Mouse (Mus musculus): ENCODE measurements around the gene Sbno2. TPM values are rescaled to one million over a fixed set of nuclear protein-coding genes. Genes with fewer than 3 reads are reported as not detected.

Sbno2 gene
- polyA plus RNA-seq, 1 experiment from 2014 or later: 17.2 TPM

DNA sequence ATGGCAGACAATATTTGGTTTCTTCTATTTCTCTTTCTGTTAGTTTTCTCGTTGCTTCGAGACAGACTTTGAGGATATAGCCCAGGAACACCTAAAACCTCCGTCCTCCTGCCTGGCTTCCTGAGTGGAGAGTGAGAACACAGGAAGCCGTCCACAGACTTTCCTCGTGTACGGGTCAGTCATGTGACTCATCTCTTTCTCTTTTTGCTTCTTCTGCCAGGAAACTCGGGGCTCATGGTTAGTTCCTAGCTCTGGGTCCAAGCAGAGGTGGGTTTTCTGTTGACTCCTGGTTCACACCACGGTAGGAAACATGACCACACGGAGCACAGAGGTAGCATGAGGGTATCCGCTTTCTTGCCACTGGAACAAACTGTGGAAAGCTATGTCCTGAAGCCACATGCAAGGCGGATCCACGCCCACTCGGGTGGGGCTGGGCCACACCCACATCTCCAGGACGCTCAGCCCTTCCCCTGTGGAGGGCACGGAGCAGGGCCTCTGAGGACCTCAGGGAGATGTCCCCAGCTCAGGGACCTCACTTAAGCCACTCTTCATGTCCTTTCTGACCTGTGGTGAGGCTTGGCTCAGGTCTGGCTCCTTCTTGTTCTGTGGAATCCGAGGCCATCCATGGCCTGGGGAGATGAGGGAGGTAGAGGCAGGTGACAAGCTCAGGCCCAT lies 24.8 kb downstream of the Sbno2 start:
- H3K27ac ChIP-seq (ENCODE audit: low read length): no peak overlapping the region
- no peak overlapping the region for H3K4me3 ChIP-seq (replicated peaks; ENCODE audit: low read length)
- H3K9ac ChIP-seq (ENCODE audit: low read length): 0 out of 2 replicates have a peak overlapping the region, but pooled peaks have one; percentile 30
- 73% methylated on average over 16 of the region's 16 CpGs for WGBS
- H3K4me1 ChIP-seq (ENCODE audit: control insufficient read depth, insufficient read depth, low read length): peaks cover 13% of the 10 kb centered on the region
- H3K4me2 ChIP-seq (ENCODE audit: low read depth, low read length): no peak overlapping the region
- 0 out of 2 replicates have a peak, but pooled peaks have one; percentile 39 for ATAC-seq (ENCODE audit: insufficient read depth, low FRiP score)
- H3K27me3 ChIP-seq (ENCODE audit: control insufficient read depth, insufficient read depth, low read length): no peaks in the 10 kb centered on the region
- H3K36me3 ChIP-seq (ENCODE audit: control insufficient read depth, insufficient read depth, low read length): peaks cover 8% of the 10 kb centered on the region
- no peaks in the 10 kb centered on the region for H3K9me3 ChIP-seq (replicated peaks; ENCODE audit: control insufficient read depth, low read length)

GRCm38 (mm10) chr10:80078366-80078765 lies 27.0 kb downstream of the Sbno2 start:
- no peak for ATAC-seq (ENCODE audit: insufficient read depth, low FRiP score)
- 90% methylated on average over 1 of the region's 1 CpGs for WGBS
- Histone ChIP-seq H3K4me2 (ENCODE audit: low read depth, low read length) (no peak overlapping the region), H3K4me3 (replicated peaks; ENCODE audit: low read length) (no peak overlapping the region), H3K27me3 (ENCODE audit: control insufficient read depth, insufficient read depth, low read length) (no peaks in the 10 kb centered on the region), H3K27ac (ENCODE audit: low read length) (no peak overlapping the region), H3K4me1 (ENCODE audit: control insufficient read depth, insufficient read depth, low read length) (peaks cover 23% of the 10 kb centered on the region), H3K9me3 (replicated peaks; ENCODE audit: control insufficient read depth, low read length) (no peaks in the 10 kb centered on the region), H3K36me3 (ENCODE audit: control insufficient read depth, insufficient read depth, low read length) (peaks cover 8% of the 10 kb centered on the region), H3K9ac (ENCODE audit: low read length) (no peak overlapping the region)

DNA sequence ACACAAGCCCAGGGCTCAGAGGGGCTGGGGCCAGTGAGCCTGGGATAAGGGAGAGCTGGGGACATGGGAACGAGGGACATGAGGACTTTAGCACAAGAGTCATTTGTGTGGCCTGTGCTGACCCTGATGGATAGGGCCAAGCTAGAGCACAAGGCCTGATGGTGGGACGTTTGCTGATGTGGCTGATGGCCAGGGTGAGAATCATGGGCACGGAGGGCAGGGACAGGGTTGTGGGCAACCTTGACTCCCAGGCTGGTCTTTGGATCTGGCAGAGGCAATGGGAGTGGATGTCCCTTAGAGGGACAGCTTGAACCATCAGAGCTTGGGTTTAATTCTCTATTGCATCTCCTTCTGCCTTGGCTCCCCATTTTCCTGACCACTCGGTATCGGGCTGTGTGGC lies 28.1 kb downstream of the Sbno2 start:
- Histone ChIP-seq H3K4me1 (ENCODE audit: control insufficient read depth, insufficient read depth, low read length) (peaks cover 23% of the 10 kb centered on the region), H3K4me2 (ENCODE audit: low read depth, low read length) (no peak overlapping the region), H3K27ac (ENCODE audit: low read length) (no peak overlapping the region), H3K9me3 (replicated peaks; ENCODE audit: control insufficient read depth, low read length) (no peaks in the 10 kb centered on the region), H3K4me3 (replicated peaks; ENCODE audit: low read length) (no peak overlapping the region), H3K27me3 (ENCODE audit: control insufficient read depth, insufficient read depth, low read length) (no peaks in the 10 kb centered on the region), H3K9ac (ENCODE audit: low read length) (no peak overlapping the region), H3K36me3 (ENCODE audit: control insufficient read depth, insufficient read depth, low read length) (peaks cover 8% of the 10 kb centered on the region)
- WGBS: 89% methylated on average over 5 of the region's 5 CpGs
- ATAC-seq (ENCODE audit: insufficient read depth, low FRiP score): no peak

GRCm38 (mm10) chr10:80076386-80076785 lies 29.0 kb downstream of the Sbno2 start:
- H3K27me3 ChIP-seq (ENCODE audit: control insufficient read depth, insufficient read depth, low read length): no peaks in the 10 kb centered on the region
- H3K4me2 ChIP-seq (ENCODE audit: low read depth, low read length): no peak overlapping the region
- H3K4me1 ChIP-seq (ENCODE audit: control insufficient read depth, insufficient read depth, low read length): peaks cover 33% of the 10 kb centered on the region
- no peaks in the 10 kb centered on the region for H3K36me3 ChIP-seq (ENCODE audit: control insufficient read depth, insufficient read depth, low read length)
- H3K27ac ChIP-seq (ENCODE audit: low read length): no peak overlapping the region
- WGBS: 92% methylated on average over 4 of the region's 4 CpGs
- ATAC-seq (ENCODE audit: insufficient read depth, low FRiP score): no peak
- H3K9me3 ChIP-seq (replicated peaks; ENCODE audit: control insufficient read depth, low read length): no peaks in the 10 kb centered on the region
- H3K9ac ChIP-seq (ENCODE audit: low read length): no peak overlapping the region
- no peak overlapping the region for H3K4me3 ChIP-seq (replicated peaks; ENCODE audit: low read length)

GRCm38 (mm10) chr10:80075924-80076323 lies 29.4 kb downstream of the Sbno2 start:
- Histone ChIP-seq H3K4me2 (ENCODE audit: low read depth, low read length) (no peak overlapping the region), H3K27me3 (ENCODE audit: control insufficient read depth, insufficient read depth, low read length) (no peaks in the 10 kb centered on the region), H3K4me3 (replicated peaks; ENCODE audit: low read length) (no peak overlapping the region), H3K9me3 (replicated peaks; ENCODE audit: control insufficient read depth, low read length) (no peaks in the 10 kb centered on the region), H3K9ac (ENCODE audit: low read length) (0 out of 2 replicates have a peak overlapping the region, but pooled peaks have one; percentile 14), H3K27ac (ENCODE audit: low read length) (peak overlapping the region; percentile 57; the same call in 1 of the 2 replicates), H3K4me1 (ENCODE audit: control insufficient read depth, insufficient read depth, low read length) (peaks cover 36% of the 10 kb centered on the region), H3K36me3 (ENCODE audit: control insufficient read depth, insufficient read depth, low read length) (no peaks in the 10 kb centered on the region)
- 75% methylated on average over 1 of the region's 1 CpGs for WGBS
- no peak for ATAC-seq (ENCODE audit: insufficient read depth, low FRiP score)

- 19% methylated on average over 28 of the region's 28 CpGs for WGBS
- no peaks in the 10 kb centered on the region for H3K9me3 ChIP-seq (replicated peaks; ENCODE audit: control insufficient read depth, low read length)
- H3K27ac ChIP-seq (ENCODE audit: low read length): peak overlapping the region; percentile 63
- peak; percentile 75 for ATAC-seq (ENCODE audit: insufficient read depth, low FRiP score)
- no peaks in the 10 kb centered on the region for H3K36me3 ChIP-seq (ENCODE audit: control insufficient read depth, insufficient read depth, low read length)
- H3K9ac ChIP-seq (ENCODE audit: low read length): peak overlapping the region; percentile 58
- peaks cover 34% of the 10 kb centered on the region for H3K4me1 ChIP-seq (ENCODE audit: control insufficient read depth, insufficient read depth, low read length)
- H3K4me3 ChIP-seq (replicated peaks; ENCODE audit: low read length): peak overlapping the region; percentile 28
- no peaks in the 10 kb centered on the region for H3K27me3 ChIP-seq (ENCODE audit: control insufficient read depth, insufficient read depth, low read length)
- peak overlapping the region; percentile 46 for H3K4me2 ChIP-seq (ENCODE audit: low read depth, low read length)
Observed at GRCm38 (mm10) chr10:80074813-80075601, 30.4 kb downstream of the Sbno2 start.

GRCm38 (mm10) chr10:80072623-80073489 lies 32.5 kb downstream of the Sbno2 start:
- ATAC-seq (ENCODE audit: insufficient read depth, low FRiP score): no peak
- peaks cover 34% of the 10 kb centered on the region for H3K4me1 ChIP-seq (ENCODE audit: control insufficient read depth, insufficient read depth, low read length)
- H3K27me3 ChIP-seq (ENCODE audit: control insufficient read depth, insufficient read depth, low read length): no peaks in the 10 kb centered on the region
- H3K4me2 ChIP-seq (ENCODE audit: low read depth, low read length): no peak overlapping the region
- no peaks in the 10 kb centered on the region for H3K36me3 ChIP-seq (ENCODE audit: control insufficient read depth, insufficient read depth, low read length)
- no peak overlapping the region for H3K4me3 ChIP-seq (replicated peaks; ENCODE audit: low read length)
- H3K9ac ChIP-seq (ENCODE audit: low read length): 0 out of 2 replicates have a peak overlapping the region, but pooled peaks have one; percentile 12
- WGBS: 84% methylated on average over 20 of the region's 20 CpGs
- H3K27ac ChIP-seq (ENCODE audit: low read length): no peak overlapping the region
- H3K9me3 ChIP-seq (replicated peaks; ENCODE audit: control insufficient read depth, low read length): no peaks in the 10 kb centered on the region

DNA sequence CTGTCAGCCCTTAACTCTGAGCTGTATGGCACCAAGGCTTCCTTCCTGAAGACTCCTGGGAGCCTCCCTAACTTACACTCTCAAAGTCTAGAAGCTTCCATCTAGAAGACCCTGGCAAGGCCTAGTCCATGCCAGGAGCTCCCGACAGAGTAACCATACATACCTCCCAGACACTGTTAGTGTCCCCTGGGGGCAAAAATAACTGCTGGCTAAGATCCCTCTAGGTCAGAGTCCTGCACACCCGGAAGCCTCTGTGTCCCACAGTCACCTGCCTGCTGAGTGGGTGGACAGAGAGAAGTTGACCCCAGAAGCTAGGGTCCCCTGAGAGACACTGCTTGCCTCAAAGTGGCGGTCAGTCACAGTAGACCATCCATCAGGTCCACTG lies 33.9 kb downstream of the Sbno2 start:
- H3K36me3 ChIP-seq (ENCODE audit: control insufficient read depth, insufficient read depth, low read length): no peaks in the 10 kb centered on the region
- H3K4me3 ChIP-seq (replicated peaks; ENCODE audit: low read length): no peak overlapping the region
- peaks cover 34% of the 10 kb centered on the region for H3K4me1 ChIP-seq (ENCODE audit: control insufficient read depth, insufficient read depth, low read length)
- 76% methylated on average over 3 of the region's 3 CpGs for WGBS
- H3K27ac ChIP-seq (ENCODE audit: low read length): peak overlapping the region; percentile 92
- H3K4me2 ChIP-seq (ENCODE audit: low read depth, low read length): no peak overlapping the region
- peak overlapping the region; percentile 50; the same call in 1 of the 2 replicates for H3K9ac ChIP-seq (ENCODE audit: low read length)
- no peaks in the 10 kb centered on the region for H3K27me3 ChIP-seq (ENCODE audit: control insufficient read depth, insufficient read depth, low read length)
- ATAC-seq (ENCODE audit: insufficient read depth, low FRiP score): no peak
- H3K9me3 ChIP-seq (replicated peaks; ENCODE audit: control insufficient read depth, low read length): no peaks in the 10 kb centered on the region
